Mouse (Mus musculus) lung, adult 2 months (tissue): ENCODE results near the gene Rhoa. TPM values are rescaled to one million over a fixed set of nuclear protein-coding genes. Genes with fewer than 3 reads are reported as not detected.
A peak's percentile ranks its signal among the peaks of the same experiment; 100 is the strongest.
"Not testable (repeated sequence)": the region's sequence is repeated elsewhere in the genome, so short reads cannot be mapped to it uniquely, and the experiment has no call there.

Experiments
- DNase-seq: peaks from one replicate; pipeline ENCODE4 v3.0.0; 2022
- H3K4me1 ChIP-seq: fragments of 200-500 bp; 2 replicates; pipeline ENCODE4 v1.6.1; 2011; ENCODE audit warnings: low read length; ENCODE audit not compliant: control insufficient read depth, insufficient read depth
- H3K4me3 ChIP-seq: fragments of 200-500 bp; replicated peaks from 2 replicates; pipeline ENCODE3; 2011; ENCODE audit warnings: low read depth, mild to moderate bottlenecking, control low read depth, low read length; ENCODE audit errors: extremely low read depth
- CTCF ChIP-seq: fragments of 200-500 bp; IDR thresholded peaks from 2 replicates; pipeline ENCODE4 v1.5.1; 2011; ENCODE audit warnings: mild to moderate bottlenecking, low read length, control low read depth; ENCODE audit not compliant: insufficient read depth
- POLR2A ChIP-seq: fragments of 200-500 bp; IDR thresholded peaks from 2 replicates; pipeline ENCODE4 v1.6.1; 2011; ENCODE audit warnings: low read depth, mild to moderate bottlenecking, control low read depth, low read length, borderline replicate concordance; ENCODE audit errors: extremely low read depth
- WGBS: fragments of 180-500 bp; shearing (Covaris S2); methylation state at CpG from one replicate; pipeline ENCODE4 v1.1.7; 2018; 5-methylcytosine and 5-hydroxymethylcytosine counted together
- polyA plus RNA-seq: library from polyadenylated mRNA; depleted of rRNA; stranded (reverse); fragments of >200 nt; gene quantifications from 2 replicates; pipeline ENCODE4 v1.2.3, GENCODE M21; 2012

The Rhoa gene
- polyA plus RNA-seq, 1 experiment, result 313 TPM

GRCm38 (mm10) chr9:108308141-108308540 is 2.2 kb downstream of the Rhoa start:
- 5% methylated on average over 2 of the region's 2 CpGs for WGBS
- DNase-seq, result no peak
- TF ChIP-seq CTCF, result no peak
- no peak for TF ChIP-seq POLR2A
- Histone ChIP-seq H3K4me3 (peak overlapping the region; percentile 58), H3K4me1 (peaks cover 22% of the 10 kb centered on the region)

GRCm38 (mm10) chr9:108317572-108317971 is 11.6 kb downstream of the Rhoa start:
- no peak overlapping the region for H3K4me3 ChIP-seq
- no peak for DNase-seq
- H3K4me1 ChIP-seq, result peaks cover 5% of the 10 kb centered on the region; the same call in 1 of the 2 replicates
- TF ChIP-seq POLR2A (no peak), CTCF (no peak)
- 86% methylated on average over 3 of the region's 3 CpGs for WGBS

GRCm38 (mm10) chr9:108318462-108318861 is 12.5 kb downstream of the Rhoa start:
- Histone ChIP-seq H3K4me3 (no peak overlapping the region), H3K4me1 (peaks cover 5% of the 10 kb centered on the region; the same call in 1 of the 2 replicates)
- 60% methylated on average over 2 of the region's 2 CpGs for WGBS
- TF ChIP-seq CTCF (no peak), POLR2A (no peak)
- no peak for DNase-seq

GRCm38 (mm10) chr9:108322054-108322453 is 16.1 kb downstream of the Rhoa start:
- 82% methylated on average over 7 of the region's 7 CpGs for WGBS

GRCm38 (mm10) chr9:108324784-108325183 is 18.9 kb downstream of the Rhoa start:
- no peak for TF ChIP-seq CTCF
- TF ChIP-seq POLR2A, result no peak
- no peak for DNase-seq
- Histone ChIP-seq H3K4me3 (no peak overlapping the region), H3K4me1 (peaks cover 10% of the 10 kb centered on the region)
- 58% methylated on average over 1 of the region's 1 CpGs for WGBS

More at GRCm38 (mm10) chr9:108322054-108322453, 16.1 kb downstream of the Rhoa start:
- peaks cover 13% of the 10 kb centered on the region for H3K4me1 ChIP-seq
- not testable (repeated sequence) for DNase-seq, H3K4me3 ChIP-seq

GRCm38 (mm10) chr9:108325811-108326210 is 19.9 kb downstream of the Rhoa start:
- 82% methylated on average over 2 of the region's 2 CpGs for WGBS
- TF ChIP-seq CTCF, result no peak
- TF ChIP-seq POLR2A, result no peak
- no peak for DNase-seq
- Histone ChIP-seq H3K4me3 (no peak overlapping the region), H3K4me1 (peaks cover 8% of the 10 kb centered on the region)

- DNase-seq, result no peak
- Histone ChIP-seq H3K4me1 (peaks cover 14% of the 10 kb centered on the region), H3K4me3 (no peak overlapping the region)
- TF ChIP-seq CTCF, result no peak
- TF ChIP-seq POLR2A, result no peak
- WGBS, result 49% methylated on average over 10 of the region's 10 CpGs
Measured at GRCm38 (mm10) chr9:108337848-108338550, 32.1 kb downstream of the Rhoa start.

- Histone ChIP-seq H3K4me3 (peak overlapping the region; percentile 1), H3K4me1 (peaks cover 14% of the 10 kb centered on the region)
- TF ChIP-seq CTCF, result no peak
- no peak for TF ChIP-seq POLR2A
- peak; percentile 32 for DNase-seq
- WGBS, result 12% methylated on average over 6 of the region's 6 CpGs
Measured at GRCm38 (mm10) chr9:108338551-108338885, 32.6 kb downstream of the Rhoa start.

GRCm38 (mm10) chr9:108338886-108339781 is 33.2 kb downstream of the Rhoa start, which contains the start of gene Gpx1:
Gene Gpx1 (plus strand): TSS chr9:108338903.
- TF ChIP-seq POLR2A (peak; percentile 100), CTCF (no peak)
- H3K4me1 ChIP-seq, result peaks cover 14% of the 10 kb centered on the region
- under 1% methylated on average over 49 of the region's 49 CpGs for WGBS
- H3K4me3 ChIP-seq, result peak within 1 kb of the TSS; percentile 78
- DNase-seq, result peak; percentile 90
